Comparison of ENCODE assay signal across 14 mouse cellular contexts in the genomic region with DNA sequence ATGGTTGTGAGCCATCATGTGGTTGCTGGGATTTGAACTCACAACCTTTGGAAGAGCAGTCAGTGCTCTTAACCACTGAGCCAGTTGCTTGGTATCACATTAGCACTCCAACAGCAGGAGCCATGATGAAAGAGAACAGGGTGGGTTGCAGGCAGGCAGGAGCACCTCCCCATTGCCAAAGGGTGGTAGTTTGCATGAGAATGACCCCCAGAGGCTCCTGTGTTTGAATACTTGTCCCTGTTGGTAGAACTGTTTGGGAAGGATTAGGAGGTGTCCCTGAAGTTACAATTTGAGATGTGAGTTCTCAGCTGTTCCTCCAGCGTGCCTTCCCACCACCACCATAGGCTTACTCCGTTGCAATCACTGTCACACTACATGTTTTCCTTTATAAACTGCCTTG.
"Had no signal": no experiment of that assay in that cellular context is flagged by ENCODE, and none has a peak within 500 bp of the region (broad histone marks: within the 10 kb centered on the region; RNA-seq: fewer than 3 reads in every experiment).

No protein-coding gene starts in this region.

- H3K27me3 ChIP-seq: midbrain, embryonic 12.5 days; neural tube, embryonic 12.5 days; stomach, embryonic 15.5 days had no signal

- H3K4me3 ChIP-seq: midbrain, embryonic 10.5 days; midbrain, embryonic 12.5 days; neural tube, embryonic 12.5 days; stomach, embryonic 15.5 days had no signal

- H3K9ac ChIP-seq: lung, embryonic 14.5 days; midbrain, embryonic 12.5 days; neural tube, embryonic 12.5 days; stomach, embryonic 15.5 days had no signal

- H3K4me1 ChIP-seq: neural tube, embryonic 12.5 days; stomach, embryonic 15.5 days had no signal

- H3K36me3 ChIP-seq: midbrain, embryonic 10.5 days; midbrain, embryonic 12.5 days; neural tube, embryonic 12.5 days; stomach, embryonic 15.5 days had no signal

- H3K4me2 ChIP-seq: lung, embryonic 14.5 days; midbrain, embryonic 12.5 days; neural tube, embryonic 12.5 days; stomach, embryonic 15.5 days had no signal

- DNase-seq: lung, adult 18-20 months; lung, embryonic 14.5 days; lung, postnatal 10 days; lung, postnatal 4 days; midbrain, embryonic 14.5 days; right cerebral cortex, postnatal 14 days; thymus, adult 2 months; thymus, postnatal 25 days; thymus, postnatal 4 days had no signal

- H3K27ac ChIP-seq: midbrain, embryonic 10.5 days; midbrain, embryonic 12.5 days; neural tube, embryonic 12.5 days; stomach, embryonic 15.5 days; stomach, postnatal 0 days had no signal

- H3K9me3 ChIP-seq: midbrain, embryonic 10.5 days; midbrain, embryonic 12.5 days; neural tube, embryonic 12.5 days; stomach, embryonic 15.5 days had no signal
